Mouse (Mus musculus) cortical plate, adult 2 months (tissue): ENCODE measurements at regions not wholly inside any gene's neighbourhood (a gene's known extent, or its start where the extent isn't known, plus 50 kb on each side); places are given as distances from the start of the nearest gene placed in this dataset.

Experiments
- CTCF ChIP-seq: fragments of 200-500 bp; IDR thresholded peaks from 2 replicates; pipeline ENCODE4 v1.5.1; 2011; ENCODE audit warnings: mild to moderate bottlenecking, control low read depth, low read length; ENCODE audit not compliant: insufficient read depth; ENCODE audit errors: extremely low read depth
- POLR2A ChIP-seq: fragments of 200-500 bp; IDR thresholded peaks from 2 replicates; pipeline ENCODE4 v1.6.1; 2011; ENCODE audit warnings: mild to moderate bottlenecking, low read length, control low read depth; ENCODE audit not compliant: insufficient read depth; ENCODE audit errors: extremely low read depth

- TF ChIP-seq POLR2A, result no peak
- TF ChIP-seq CTCF, result no peak
Measured at GRCm38 (mm10) chr4:8431032-8431332, 192.1 kb upstream of the Car8 start.
